Comparison of ENCODE assay signal across 8 mouse cellular contexts in genomic region chr13:73764256-73764775, GRCm38 (mm10). TPM values are rescaled to one million over a fixed set of nuclear protein-coding genes. Genes with fewer than 3 reads are reported as not detected.
DNase-seq lines count a peak whose midpoint lies in the region; ATAC-seq and TF ChIP-seq lines count a peak whose summit lies in the region.

No protein-coding gene starts in this region.

- H3K36me3 ChIP-seq in testis, adult 2 months (ENCODE audit: control insufficient read depth, insufficient read depth, low read length): no peaks in the 10 kb centered on the region
- no peaks in the 10 kb centered on the region for H3K36me3 ChIP-seq in forebrain, embryonic 16.5 days (ENCODE audit: control insufficient read depth, insufficient read depth)

- peak overlapping the region; percentile 75 for H3K4me2 ChIP-seq in forebrain, embryonic 16.5 days (ENCODE audit: low read length)

- TF ChIP-seq POLR2A in testis, adult 2 months (IDR thresholded peaks at IDR 0.05; ENCODE audit: control insufficient read depth, low read depth, low read length): no peak

- no peaks in the 10 kb centered on the region for H3K9me3 ChIP-seq in forebrain, embryonic 16.5 days (ENCODE audit: control insufficient read depth, low read length)

- H3K27me3 ChIP-seq in testis, adult 2 months (ENCODE audit: control insufficient read depth, insufficient read depth, low read length): no peaks in the 10 kb centered on the region
- no peaks in the 10 kb centered on the region for H3K27me3 ChIP-seq in forebrain, embryonic 16.5 days (replicated peaks; ENCODE audit: control insufficient read depth, insufficient read depth, low read length)

- ATAC-seq in forebrain, embryonic 16.5 days: no peak

- peak overlapping the region; percentile 61 for H3K9ac ChIP-seq in forebrain, embryonic 16.5 days (replicated peaks; ENCODE audit: low read depth, low read length)

- under 1% methylated on average over 11 of the region's 11 CpGs for WGBS in forebrain, embryonic 16.5 days

- peaks cover 24% of the 10 kb centered on the region for H3K4me1 ChIP-seq in testis, adult 2 months (ENCODE audit: control insufficient read depth, insufficient read depth, low read length)
- peaks cover 18% of the 10 kb centered on the region for H3K4me1 ChIP-seq in forebrain, embryonic 16.5 days (replicated peaks; ENCODE audit: control insufficient read depth, insufficient read depth, low read length)

- peak overlapping the region; percentile 93 for H3K4me3 ChIP-seq in testis, adult 2 months (ENCODE audit: control insufficient read depth, low read depth, low read length)
- H3K4me3 ChIP-seq in forebrain, embryonic 16.5 days (replicated peaks; ENCODE audit: low read length): peak overlapping the region; percentile 59

- no peak overlapping the region for H3K27ac ChIP-seq in testis, adult 2 months (ENCODE audit: control insufficient read depth, insufficient read depth, low read depth, low read length)
- no peak overlapping the region for H3K27ac ChIP-seq in forebrain, embryonic 16.5 days (ENCODE audit: low read length)

- TF ChIP-seq CTCF in testis, adult 2 months (IDR thresholded peaks at IDR 0.05; ENCODE audit: control insufficient read depth, insufficient read depth, insufficient replicate concordance, low read depth, low read length): no peak

- DNase-seq in testis, postnatal 14 days (ENCODE audit: low spot score): no peak
- peak; percentile 55 to 58 for DNase-seq in kidney, adult 8-10 months
- DNase-seq in lung, postnatal 25 days (ENCODE audit: low spot score): peak; percentile 28
- no peak for DNase-seq in cerebellum, adult 11 months
- DNase-seq in layer of hippocampus, adult 9-10 months (ENCODE audit: low spot score): no peak
- DNase-seq in layer of hippocampus, adult 11-12 months (ENCODE audit: low spot score): no peak

RNA-seq across cellular contexts. Expression of gene Slc12a7, which starts 31.4 kb away (rescaled TPM):
- 16.5 and 21.2 TPM in 2 replicates for polyA plus RNA-seq in testis, adult 2 months (2012; rRNA removed)
- 13.5 and 14.9 TPM in 2 replicates for polyA plus RNA-seq in forebrain, embryonic 16.5 days (2015; fragmentation: Nextera tagmentation; extraction: Ambion mirVana)

RNA-seq across cellular contexts. Expression of gene Slc6a19, which starts 59.7 kb away (rescaled TPM):
- polyA plus RNA-seq in testis, adult 2 months (2012; rRNA removed): 0.12 and 0.23 TPM in 2 replicates
- polyA plus RNA-seq in forebrain, embryonic 16.5 days (2015; fragmentation: Nextera tagmentation; extraction: Ambion mirVana): 0.09 and 0.27 TPM in 2 replicates

Comparison
In these comparisons a context has a peak if more than half of its experiments do, and no peak if none do; other contexts are left out.
1. DNase-seq: peak in kidney, adult 8-10 months (2 of 2) and lung, postnatal 25 days (single experiment); none in testis, postnatal 14 days (single experiment), cerebellum, adult 11 months (single experiment), layer of hippocampus, adult 9-10 months (single experiment) and layer of hippocampus, adult 11-12 months (single experiment).